Mouse (Mus musculus) T-helper 17 cell (primary cell): Measurements from ENCODE around the gene Il16.

Experiments used
- in situ Hi-C, 2 experiments: fragments of 300-600 bp; cut with MboI, MseI; formaldehyde crosslinking; loops; 1 replicate in 1 of 2; 2 replicates in 1 of 2; pipeline ENCODE4 v1.15.1; 2025; ENCODE audit warnings: high pct_unique_total_duplicates in 2 of 2

The Il16 gene

GRCm38 (mm10) chr7:83618709-83619108 lies 126.8 kb downstream of the Il16 start:
- in situ Hi-C loops: no loop called here

DNA sequence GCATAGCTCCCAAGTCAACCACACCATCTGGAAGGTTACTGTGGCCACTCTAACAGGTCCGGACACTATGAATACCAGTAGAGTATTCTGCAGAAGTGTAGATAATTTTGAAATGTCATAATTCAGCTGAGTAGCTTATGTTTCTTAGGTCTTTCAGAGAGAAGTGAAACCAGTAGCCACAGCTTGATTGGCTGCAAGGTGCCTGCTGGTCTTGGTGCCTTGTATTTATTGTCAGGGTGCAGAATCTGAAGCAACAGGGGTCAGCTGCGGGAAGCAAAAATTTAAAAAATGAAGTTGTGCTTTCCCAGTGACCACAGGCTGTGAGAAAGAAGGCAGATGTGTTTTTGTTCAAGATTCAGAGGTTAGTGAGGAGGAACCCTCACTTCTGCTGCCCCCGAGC lies 129.3 kb downstream of the Il16 start:
- in situ Hi-C loops: no loop called here

- in situ Hi-C loops: no loop called here
Observed at GRCm38 (mm10) chr7:83615815-83616214, 129.7 kb downstream of the Il16 start.

DNA sequence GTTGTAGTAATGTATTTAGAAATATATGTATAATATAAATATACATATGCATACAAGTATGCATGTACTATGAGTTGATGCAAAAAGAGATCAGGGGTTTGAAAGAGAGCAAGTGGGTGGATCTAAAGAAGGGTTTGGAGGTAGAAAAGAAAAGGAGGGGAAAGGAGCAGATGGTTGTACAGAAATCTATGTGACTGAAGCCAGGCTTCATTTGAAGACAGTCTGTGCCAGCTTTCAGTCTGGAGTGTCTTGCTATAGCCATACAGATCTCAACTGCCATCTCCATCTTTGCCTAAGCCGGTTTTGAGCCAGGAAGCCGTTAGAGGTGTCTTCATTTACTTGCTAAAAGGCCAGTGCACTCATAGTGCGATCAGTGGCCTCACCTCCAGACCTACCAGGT lies 130.3 kb downstream of the Il16 start:
- in situ Hi-C loops: no loop called here

DNA sequence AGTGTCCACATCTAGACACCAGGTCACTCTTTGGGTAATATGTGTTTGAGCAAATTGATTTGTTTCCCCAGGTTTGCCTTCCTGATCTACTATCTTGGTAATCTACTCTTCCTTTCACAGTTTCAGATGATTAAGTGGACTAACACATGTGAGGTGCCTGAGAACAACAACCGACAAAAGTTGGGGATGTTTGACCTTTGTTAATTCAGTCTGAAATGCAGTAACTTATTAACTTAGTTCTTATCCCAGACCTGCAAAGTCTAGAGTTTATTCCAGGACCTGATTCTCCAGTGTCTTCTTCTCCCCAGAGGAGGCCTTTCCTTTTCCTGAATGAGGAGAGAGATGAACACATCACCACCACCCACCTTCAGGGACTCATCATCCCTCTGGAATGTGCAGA lies 133.6 kb downstream of the Il16 start:
- in situ Hi-C loops: no loop called here

DNA sequence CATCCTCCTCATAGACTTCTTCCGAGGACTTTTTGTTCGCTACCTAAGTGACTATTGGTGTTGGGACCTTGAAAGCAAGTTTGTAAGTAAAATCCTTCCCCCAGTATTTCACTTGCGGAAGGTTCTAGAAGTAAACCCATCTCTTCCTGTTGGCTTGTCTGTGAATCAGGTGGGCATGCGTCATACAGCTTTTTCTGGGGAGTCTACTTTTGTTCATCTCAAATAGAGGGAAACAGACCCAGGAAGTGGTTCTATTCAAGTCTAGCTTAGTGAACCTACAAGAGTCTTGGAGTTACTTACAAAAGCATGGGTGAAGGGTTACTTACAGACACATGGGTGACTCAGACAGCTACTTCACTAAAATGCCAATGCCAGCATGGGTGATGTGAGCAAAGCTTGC lies 135.6 kb downstream of the Il16 start:
- in situ Hi-C loops: no loop called here

- in situ Hi-C loops: no loop called here
Observed at GRCm38 (mm10) chr7:83606796-83607195, 138.7 kb downstream of the Il16 start.

GRCm38 (mm10) chr7:83604180-83604944 lies 141.2 kb downstream of the Il16 start:
- in situ Hi-C loops: loop anchor here in 1 of 2 experiments (5.0 kb wide), 1 partner anchor 37 kb away; no protein-coding TSS in a partner anchor

DNA sequence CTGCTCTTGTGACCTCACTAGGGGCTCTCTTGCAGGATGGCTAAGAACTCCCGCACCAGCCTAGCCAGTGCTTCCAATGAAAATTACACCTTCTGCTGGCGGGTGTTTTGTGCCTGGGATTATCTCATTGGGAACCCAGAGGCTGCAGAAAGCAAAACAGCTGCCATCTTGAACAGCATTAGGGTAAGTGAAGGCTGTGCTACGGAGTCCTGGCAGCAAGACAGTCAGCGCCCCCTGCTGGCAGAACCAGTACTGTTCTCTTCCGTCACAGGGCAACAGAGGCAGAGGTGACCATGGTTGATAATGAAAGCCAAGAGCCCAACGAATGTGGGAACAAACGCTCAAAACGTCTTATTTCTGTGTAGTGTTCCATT lies 145.6 kb downstream of the Il16 start:
- in situ Hi-C loops: loop anchor here in 1 of 2 experiments (5.0 kb wide), 1 partner anchor 33 kb away; no protein-coding TSS in a partner anchor

- in situ Hi-C loops: no loop called here
Observed at GRCm38 (mm10) chr7:83598997-83599912, 146.3 kb downstream of the Il16 start.

GRCm38 (mm10) chr7:83597063-83597462 lies 148.5 kb downstream of the Il16 start:
- in situ Hi-C loops: no loop called here

- in situ Hi-C loops: no loop called here
Observed at GRCm38 (mm10) chr7:83594056-83594455, 151.5 kb downstream of the Il16 start.
